Mouse (Mus musculus) heart, adult 8-10 months (tissue): ENCODE results near the gene Slc1a3. TPM values are rescaled to one million over a fixed set of nuclear protein-coding genes. Genes with fewer than 3 reads are reported as not detected.

Source experiments
- DNase-seq: peaks from one replicate; pipeline ENCODE4 v3.0.0; 2022; ENCODE audit warnings: low spot score
- total RNA-seq, 4 experiments: library from RNA; stranded (reverse); gene quantifications; 2 replicates each; pipeline ENCODE4 v1.2.4; 2022

The Slc1a3 gene
- total RNA-seq = 1 to 10 TPM; 1.4 to 1.8 (median 1.7) TPM

- peak; percentile 28 for DNase-seq
These were observed at the start of gene Slc1a3 for GRCm38 (mm10) chr15:8710146-8711006. Gene Slc1a3, minus strand, starts transcription at chr15:8710764.

- DNase-seq = no peak
These were observed 48.5 kb upstream of the Slc1a3 start for GRCm38 (mm10) chr15:8759026-8759425.

GRCm38 (mm10) chr15:8756441-8756840, 45.9 kb upstream of the Slc1a3 start:
- no peak for DNase-seq

GRCm38 (mm10) chr15:8749762-8750161, 39.2 kb upstream of the Slc1a3 start:
- DNase-seq = no peak

- no peak for DNase-seq
These were observed 38.2 kb upstream of the Slc1a3 start for GRCm38 (mm10) chr15:8748771-8749170.

GRCm38 (mm10) chr15:8741593-8741992, 31.0 kb upstream of the Slc1a3 start:
- no peak for DNase-seq

- DNase-seq = no peak
These were observed 30.2 kb upstream of the Slc1a3 start for GRCm38 (mm10) chr15:8740724-8741123.

- no peak for DNase-seq
These were observed 27.6 kb upstream of the Slc1a3 start for GRCm38 (mm10) chr15:8738156-8738555.

GRCm38 (mm10) chr15:8734363-8734739, 23.8 kb upstream of the Slc1a3 start:
- DNase-seq = no peak

GRCm38 (mm10) chr15:8733669-8734362, 23.3 kb upstream of the Slc1a3 start:
- no peak for DNase-seq

GRCm38 (mm10) chr15:8728861-8729260, 18.3 kb upstream of the Slc1a3 start:
- DNase-seq = no peak

- no peak for DNase-seq
These were observed 12.0 kb upstream of the Slc1a3 start for GRCm38 (mm10) chr15:8722386-8723100.

GRCm38 (mm10) chr15:8721746-8722145, 11.2 kb upstream of the Slc1a3 start:
- no peak for DNase-seq

- DNase-seq = no peak
These were observed 10.4 kb upstream of the Slc1a3 start for GRCm38 (mm10) chr15:8721005-8721404.

- DNase-seq = no peak
These were observed 7.9 kb upstream of the Slc1a3 start for GRCm38 (mm10) chr15:8718496-8718895.

- no peak for DNase-seq
These were observed 6.5 kb upstream of the Slc1a3 start for GRCm38 (mm10) chr15:8717021-8717571.

GRCm38 (mm10) chr15:8716330-8716964, 5.9 kb upstream of the Slc1a3 start:
- DNase-seq = no peak

- no peak for DNase-seq
These were observed 5.1 kb upstream of the Slc1a3 start for GRCm38 (mm10) chr15:8715666-8716065.

GRCm38 (mm10) chr15:8712433-8712984, 1.9 kb upstream of the Slc1a3 start:
- DNase-seq = no peak

- DNase-seq = no peak
These were observed 1.2 kb upstream of the Slc1a3 start for GRCm38 (mm10) chr15:8711630-8712310.

GRCm38 (mm10) chr15:8709578-8709977, 986 bp downstream of the Slc1a3 start:
- no peak for DNase-seq
